Mouse (Mus musculus): Measurements from ENCODE around the gene Cdca3. TPM values are rescaled to one million over a fixed set of nuclear protein-coding genes. Genes with fewer than 3 reads are reported as not detected.
"Not testable (repeated sequence)": the region's sequence is repeated elsewhere in the genome, so short reads cannot be mapped to it uniquely, and the experiment has no call there.

The Cdca3 gene
- polyA plus RNA-seq, 2 experiments from 2014 or later = 43.4 to 57.7 TPM

GRCm38 (mm10) chr6:124809775-124810538, 19.4 kb upstream of the Cdca3 start:
- no peak for ATAC-seq

GRCm38 (mm10) chr6:124810566-124811402, 18.6 kb upstream of the Cdca3 start:
- ATAC-seq = not testable (repeated sequence)

GRCm38 (mm10) chr6:124811403-124811665, 18.0 kb upstream of the Cdca3 start:
- ATAC-seq = no peak

GRCm38 (mm10) chr6:124811701-124812560, 17.4 kb upstream of the Cdca3 start:
- ATAC-seq = no peak

GRCm38 (mm10) chr6:124812848-124813247, 16.5 kb upstream of the Cdca3 start:
- ATAC-seq = no peak

GRCm38 (mm10) chr6:124813496-124813895, 15.9 kb upstream of the Cdca3 start:
- peak; percentile 75 for ATAC-seq

GRCm38 (mm10) chr6:124813933-124814332, 15.4 kb upstream of the Cdca3 start, which contains the start of gene Tpi1:
Gene Tpi1, minus strand, starts transcription at chr6:124814296.
- peak; percentile 83 for ATAC-seq

- no peak for ATAC-seq
Observed at GRCm38 (mm10) chr6:124814448-124814847, 14.9 kb upstream of the Cdca3 start.

GRCm38 (mm10) chr6:124814858-124815774, 14.2 kb upstream of the Cdca3 start:
- no peak for ATAC-seq

- ATAC-seq = no peak
Observed at GRCm38 (mm10) chr6:124816611-124817010, 12.7 kb upstream of the Cdca3 start.

- ATAC-seq = no peak
Observed at GRCm38 (mm10) chr6:124817125-124817524, 12.2 kb upstream of the Cdca3 start.

- ATAC-seq = no peak
Observed at GRCm38 (mm10) chr6:124817563-124817962, 11.8 kb upstream of the Cdca3 start.

GRCm38 (mm10) chr6:124817971-124818370, 11.4 kb upstream of the Cdca3 start:
- no peak for ATAC-seq

GRCm38 (mm10) chr6:124820891-124821290, 8.5 kb upstream of the Cdca3 start:
- ATAC-seq = no peak

- no peak for ATAC-seq
Observed at GRCm38 (mm10) chr6:124822049-124822448, 7.3 kb upstream of the Cdca3 start.

- ATAC-seq = no peak
Observed at GRCm38 (mm10) chr6:124828101-124828592, 1.2 kb upstream of the Cdca3 start.

- peak; percentile 75 for ATAC-seq
Observed at GRCm38 (mm10) chr6:124829799-124830700, 703 bp downstream of the Cdca3 start.

GRCm38 (mm10) chr6:124831199-124831598, 1.9 kb downstream of the Cdca3 start:
- not testable (repeated sequence) for ATAC-seq

- no peak for ATAC-seq
Observed at GRCm38 (mm10) chr6:124831649-124832048, 2.3 kb downstream of the Cdca3 start.

GRCm38 (mm10) chr6:124834512-124835081, 5.2 kb downstream of the Cdca3 start:
- no peak for ATAC-seq
